Mouse (Mus musculus): ENCODE measurements around the gene Vstm4. TPM values are rescaled to one million over a fixed set of nuclear protein-coding genes. Genes with fewer than 3 reads are reported as not detected.

Vstm4 gene
- polyA plus RNA-seq, 1 experiment from 2014 or later, result 20.3 TPM

- ATAC-seq (replicated peaks; ENCODE audit: insufficient number of reproducible peaks, insufficient read depth, low FRiP score, low read depth), result no peak
- Histone ChIP-seq H3K27ac (0 out of 2 replicates have a peak overlapping the region, but pooled peaks have one; percentile 25), H3K4me1 (replicated peaks) (peaks cover 23% of the 10 kb centered on the region), H3K9me3 (replicated peaks) (no peaks in the 10 kb centered on the region), H3K27me3 (no peaks in the 10 kb centered on the region), H3K4me3 (no peak overlapping the region), H3K9ac (no peak overlapping the region), H3K36me3 (no peaks in the 10 kb centered on the region), H3K4me2 (no peak overlapping the region)
- WGBS, result 56% methylated on average over 4 of the region's 4 CpGs
These were observed 29.4 kb upstream of the Vstm4 start for GRCm38 (mm10) chr14:32827165-32827564.

GRCm38 (mm10) chr14:32827994-32828650 is 28.4 kb upstream of the Vstm4 start:
- Histone ChIP-seq H3K4me1 (replicated peaks) (peaks cover 23% of the 10 kb centered on the region), H3K4me2 (no peak overlapping the region), H3K36me3 (no peaks in the 10 kb centered on the region), H3K27me3 (no peaks in the 10 kb centered on the region), H3K4me3 (no peak overlapping the region), H3K9ac (no peak overlapping the region), H3K9me3 (replicated peaks) (no peaks in the 10 kb centered on the region), H3K27ac (peak overlapping the region; percentile 63)
- ATAC-seq (replicated peaks; ENCODE audit: insufficient number of reproducible peaks, insufficient read depth, low FRiP score, low read depth), result no peak
- whole genome bisulfite sequencing, result 52% methylated on average over 6 of the region's 6 CpGs

GRCm38 (mm10) chr14:32833847-32834246 is 22.7 kb upstream of the Vstm4 start, which contains the start of gene Fam170b:
TSS of gene Fam170b (plus strand) at chr14:32833962.
- ATAC-seq (replicated peaks; ENCODE audit: insufficient number of reproducible peaks, insufficient read depth, low FRiP score, low read depth), result no peak
- H3K9me3 ChIP-seq (replicated peaks), result no peaks in the 10 kb centered on the region
- H3K27ac ChIP-seq, result no peak within 1 kb of the TSS
- no peak within 1 kb of the TSS for H3K4me3 ChIP-seq
- peaks cover 4% of the 10 kb centered on the region; the same call in 1 of the 2 replicates for H3K4me1 ChIP-seq (replicated peaks)
- 76% methylated on average over 8 of the region's 8 CpGs for WGBS
- H3K4me2 ChIP-seq, result no peak within 1 kb of the TSS
- no peaks in the 10 kb centered on the region for H3K36me3 ChIP-seq
- no peaks in the 10 kb centered on the region for H3K27me3 ChIP-seq
- H3K9ac ChIP-seq, result no peak within 1 kb of the TSS

- H3K27me3 ChIP-seq, result no peaks in the 10 kb centered on the region
- no peaks in the 10 kb centered on the region for H3K36me3 ChIP-seq
- no peaks in the 10 kb centered on the region for H3K9me3 ChIP-seq (replicated peaks)
- H3K9ac ChIP-seq, result no peak overlapping the region
- ATAC-seq (replicated peaks; ENCODE audit: insufficient number of reproducible peaks, insufficient read depth, low FRiP score, low read depth), result no peak; the same call in 1 of the 2 replicates
- H3K4me1 ChIP-seq (replicated peaks), result peaks cover 4% of the 10 kb centered on the region; the same call in 1 of the 2 replicates
- no peak overlapping the region for H3K27ac ChIP-seq
- H3K4me2 ChIP-seq, result peak overlapping the region; percentile 25; the same call in 1 of the 2 replicates
- H3K4me3 ChIP-seq, result no peak overlapping the region
- 60% methylated on average over 14 of the region's 14 CpGs for WGBS
These were observed 21.4 kb upstream of the Vstm4 start for GRCm38 (mm10) chr14:32835181-32835580.

- no peaks in the 10 kb centered on the region for H3K9me3 ChIP-seq (replicated peaks)
- WGBS, result 77% methylated on average over 14 of the region's 14 CpGs
- H3K4me2 ChIP-seq, result peak overlapping the region; percentile 25; the same call in 1 of the 2 replicates
- no peak overlapping the region for H3K4me3 ChIP-seq
- H3K9ac ChIP-seq, result no peak overlapping the region
- no peaks in the 10 kb centered on the region for H3K27me3 ChIP-seq
- peaks cover 4% of the 10 kb centered on the region; the same call in 1 of the 2 replicates for H3K4me1 ChIP-seq (replicated peaks)
- no peaks in the 10 kb centered on the region for H3K36me3 ChIP-seq
- no peak overlapping the region for H3K27ac ChIP-seq
- no peak; the same call in 1 of the 2 replicates for ATAC-seq (replicated peaks; ENCODE audit: insufficient number of reproducible peaks, insufficient read depth, low FRiP score, low read depth)
These were observed 21.0 kb upstream of the Vstm4 start for GRCm38 (mm10) chr14:32835596-32835995.

- H3K9me3 ChIP-seq (replicated peaks), result no peaks in the 10 kb centered on the region
- peaks cover 4% of the 10 kb centered on the region; the same call in 1 of the 2 replicates for H3K4me1 ChIP-seq (replicated peaks)
- H3K27ac ChIP-seq, result no peak overlapping the region
- 91% methylated on average over 11 of the region's 11 CpGs for WGBS
- no peak overlapping the region for H3K9ac ChIP-seq
- no peaks in the 10 kb centered on the region for H3K27me3 ChIP-seq
- ATAC-seq (replicated peaks; ENCODE audit: insufficient number of reproducible peaks, insufficient read depth, low FRiP score, low read depth), result no peak
- H3K4me2 ChIP-seq, result no peak overlapping the region
- no peaks in the 10 kb centered on the region for H3K36me3 ChIP-seq
- H3K4me3 ChIP-seq, result no peak overlapping the region
These were observed 20.4 kb upstream of the Vstm4 start for GRCm38 (mm10) chr14:32836191-32836590.

- H3K9ac ChIP-seq, result no peak overlapping the region
- H3K36me3 ChIP-seq, result no peaks in the 10 kb centered on the region
- no peaks in the 10 kb centered on the region for H3K9me3 ChIP-seq (replicated peaks)
- H3K27me3 ChIP-seq, result no peaks in the 10 kb centered on the region
- no peak overlapping the region for H3K4me2 ChIP-seq
- H3K27ac ChIP-seq, result no peak overlapping the region
- no peak for ATAC-seq (replicated peaks; ENCODE audit: insufficient number of reproducible peaks, insufficient read depth, low FRiP score, low read depth)
- H3K4me3 ChIP-seq, result no peak overlapping the region
- H3K4me1 ChIP-seq (replicated peaks), result no peaks in the 10 kb centered on the region
These were observed 14.5 kb upstream of the Vstm4 start for GRCm38 (mm10) chr14:32842052-32842451.

- 84% methylated on average over 4 of the region's 4 CpGs for WGBS
- H3K4me3 ChIP-seq, result no peak overlapping the region
- no peak overlapping the region for H3K9ac ChIP-seq
- no peaks in the 10 kb centered on the region for H3K27me3 ChIP-seq
- no peak overlapping the region for H3K4me2 ChIP-seq
- H3K9me3 ChIP-seq (replicated peaks), result no peaks in the 10 kb centered on the region
- no peak overlapping the region for H3K27ac ChIP-seq
- peaks cover 22% of the 10 kb centered on the region for H3K4me1 ChIP-seq (replicated peaks)
- ATAC-seq (replicated peaks; ENCODE audit: insufficient number of reproducible peaks, insufficient read depth, low FRiP score, low read depth), result no peak
- no peaks in the 10 kb centered on the region for H3K36me3 ChIP-seq
These were observed 2.5 kb upstream of the Vstm4 start for GRCm38 (mm10) chr14:32854059-32854458.

- Histone ChIP-seq H3K27ac (no peak overlapping the region), H3K4me2 (peak overlapping the region; percentile 72), H3K9me3 (replicated peaks) (no peaks in the 10 kb centered on the region), H3K36me3 (no peaks in the 10 kb centered on the region), H3K27me3 (no peaks in the 10 kb centered on the region), H3K4me1 (replicated peaks) (peaks cover 44% of the 10 kb centered on the region), H3K4me3 (peak overlapping the region; percentile 64), H3K9ac (peak overlapping the region; percentile 73)
- WGBS, result 40% methylated on average over 5 of the region's 5 CpGs
- no peak for ATAC-seq (replicated peaks; ENCODE audit: insufficient number of reproducible peaks, insufficient read depth, low FRiP score, low read depth)
These were observed 310 bp upstream of the Vstm4 start for GRCm38 (mm10) chr14:32856246-32856645.

GRCm38 (mm10) chr14:32858361-32858760 is 1.8 kb downstream of the Vstm4 start:
- 90% methylated on average over 10 of the region's 10 CpGs for WGBS
- no peak overlapping the region for H3K27ac ChIP-seq
- no peaks in the 10 kb centered on the region for H3K27me3 ChIP-seq
- no peak for ATAC-seq (replicated peaks; ENCODE audit: insufficient number of reproducible peaks, insufficient read depth, low FRiP score, low read depth)
- no peak overlapping the region for H3K4me3 ChIP-seq
- H3K36me3 ChIP-seq, result 0 out of 2 replicates have a peak, but pooled peaks cover 1% of the 10 kb centered on the region
- no peak overlapping the region for H3K9ac ChIP-seq
- H3K4me1 ChIP-seq (replicated peaks), result peaks cover 60% of the 10 kb centered on the region
- no peaks in the 10 kb centered on the region for H3K9me3 ChIP-seq (replicated peaks)
- 0 out of 2 replicates have a peak overlapping the region, but pooled peaks have one; percentile 8 for H3K4me2 ChIP-seq

- peak overlapping the region; percentile 17 for H3K27ac ChIP-seq
These were observed 2.5 kb downstream of the Vstm4 start for GRCm38 (mm10) chr14:32858941-32859510.

More at GRCm38 (mm10) chr14:32858941-32859510, 2.5 kb downstream of the Vstm4 start:
- Histone ChIP-seq H3K9ac (no peak overlapping the region), H3K27me3 (no peaks in the 10 kb centered on the region), H3K4me1 (replicated peaks) (peaks cover 60% of the 10 kb centered on the region), H3K9me3 (replicated peaks) (no peaks in the 10 kb centered on the region), H3K4me3 (no peak overlapping the region), H3K36me3 (0 out of 2 replicates have a peak, but pooled peaks cover 7% of the 10 kb centered on the region), H3K4me2 (no peak overlapping the region)
- ATAC-seq (replicated peaks; ENCODE audit: insufficient number of reproducible peaks, insufficient read depth, low FRiP score, low read depth), result no peak
- WGBS, result 62% methylated on average over 6 of the region's 6 CpGs

All from heart, embryonic 15.5 days (tissue).